Mouse (Mus musculus) cerebellum, adult 11 months (tissue): Measurements from ENCODE around the gene Fbxl17.

Experiments used
- DNase-seq: peaks from one replicate; pipeline ENCODE4 v3.0.0; 2022

The Fbxl17 gene

DNA sequence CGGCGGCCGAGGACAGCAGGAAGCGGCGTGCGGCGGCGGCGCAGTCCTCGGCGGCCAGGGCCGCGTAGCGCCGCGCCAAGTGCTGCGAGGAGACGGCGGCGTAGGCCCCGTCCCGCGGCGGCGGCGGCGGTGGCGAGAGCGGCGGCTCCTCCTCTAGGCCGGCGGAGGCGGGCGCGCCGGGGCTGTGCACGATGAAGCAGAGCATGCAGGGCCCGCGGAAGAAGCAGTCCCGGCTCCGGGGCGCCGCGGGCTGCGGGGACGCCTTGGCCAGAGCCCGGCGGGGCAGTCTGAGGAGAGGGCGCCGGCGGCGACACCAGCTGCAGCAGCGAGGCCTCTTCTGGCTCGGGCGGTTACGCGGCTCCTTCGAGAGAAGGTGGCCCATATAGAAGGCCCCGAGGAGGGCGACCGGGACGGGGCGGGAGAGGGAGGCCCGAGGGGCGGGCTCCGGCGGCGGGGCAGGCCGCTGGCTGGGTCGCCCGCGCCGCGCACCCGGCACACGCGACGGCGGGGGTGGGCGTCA lies at the start of gene Fbxl17:
TSS of gene Fbxl17 (minus strand) at position 382 of the 520 bp plus-strand sequence.
- peak; percentile 61 for DNase-seq

DNA sequence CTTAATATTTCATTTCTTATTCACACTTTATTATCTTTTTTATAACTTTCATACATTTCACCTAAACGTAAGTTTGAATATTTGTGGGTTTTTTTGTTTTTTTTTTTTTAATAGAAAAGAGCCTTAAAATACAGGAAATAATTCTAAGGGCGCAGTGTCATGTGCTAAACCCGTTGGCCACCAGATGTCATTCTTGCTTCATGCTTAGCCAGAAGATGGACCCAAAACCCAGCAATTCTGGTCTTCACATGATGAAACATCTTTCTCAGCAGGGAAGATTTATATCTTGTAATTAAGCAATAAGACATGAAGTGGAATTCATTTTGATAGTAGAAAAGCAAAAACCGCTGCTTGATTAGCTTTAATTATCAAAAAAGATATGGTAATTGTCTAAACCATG lies 47.6 kb upstream of the Fbxl17 start:
- DNase-seq, result no peak

DNA sequence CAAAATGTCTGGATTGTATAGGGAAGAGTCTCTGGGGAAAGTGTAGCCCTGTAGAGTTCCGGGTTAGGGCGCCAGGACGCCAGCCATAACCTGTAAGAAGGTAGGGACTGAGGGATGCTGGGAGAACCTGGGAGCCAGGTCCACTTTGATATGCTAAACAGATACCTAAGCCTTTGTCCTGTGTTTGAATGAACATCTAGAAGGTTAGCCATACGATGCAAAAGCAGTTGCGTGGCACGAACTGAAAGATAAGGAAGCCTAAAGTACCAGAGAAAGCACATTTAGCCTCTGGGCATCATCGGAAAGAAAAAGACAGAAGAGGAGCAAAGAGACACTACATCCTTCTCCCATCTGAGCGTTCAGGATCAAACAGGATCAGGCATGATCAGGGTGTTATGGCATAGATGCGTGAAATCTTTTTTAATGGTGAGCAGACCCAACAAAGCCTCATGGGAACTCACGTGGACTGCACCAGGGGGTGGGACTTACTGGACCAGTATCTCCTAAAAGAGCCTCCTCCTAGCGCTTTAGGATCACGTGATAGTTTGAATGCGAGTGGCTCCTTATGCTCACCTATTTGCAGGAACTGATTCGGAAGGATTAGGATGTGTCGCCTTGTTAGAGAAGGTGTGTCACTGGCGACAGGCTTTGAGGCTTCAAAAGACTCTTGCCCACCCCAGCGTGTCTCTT lies 34.9 kb upstream of the Fbxl17 start:
- no peak for DNase-seq

DNA sequence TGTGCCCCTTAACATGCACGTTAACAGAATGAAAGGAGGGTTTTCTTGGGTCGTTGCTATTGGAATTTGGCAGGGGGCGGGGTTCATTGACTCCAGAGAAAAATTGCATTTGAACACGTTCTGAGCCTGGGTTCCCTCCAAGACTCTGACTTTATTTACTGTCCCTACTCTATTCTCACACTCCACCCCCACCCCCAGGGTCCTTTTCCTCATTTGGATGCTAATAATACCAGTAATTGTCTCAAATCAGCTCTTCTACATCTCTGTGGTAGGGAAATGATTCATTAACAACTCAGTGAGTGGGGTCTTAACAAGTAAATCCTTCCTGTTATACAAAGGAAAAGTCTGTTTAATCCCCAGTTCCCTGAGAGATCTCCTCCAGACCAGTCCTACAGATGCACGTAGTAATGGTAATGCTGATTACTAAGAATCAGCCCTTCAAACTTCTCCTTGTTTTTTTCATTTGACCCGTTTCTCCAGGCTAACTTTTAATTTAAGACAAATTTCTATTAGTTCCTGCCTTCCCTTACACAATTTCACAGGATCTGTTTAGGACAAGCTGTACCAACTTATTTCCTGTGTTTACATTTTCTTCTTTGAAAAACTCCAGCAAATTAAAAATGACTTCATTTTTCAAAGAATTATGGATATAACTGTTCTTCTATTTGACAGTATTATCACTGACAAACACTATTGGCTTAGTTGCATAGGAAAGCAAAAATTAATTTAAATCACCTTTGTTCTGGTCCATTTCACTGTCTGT lies 33.4 kb upstream of the Fbxl17 start:
- no peak for DNase-seq

DNA sequence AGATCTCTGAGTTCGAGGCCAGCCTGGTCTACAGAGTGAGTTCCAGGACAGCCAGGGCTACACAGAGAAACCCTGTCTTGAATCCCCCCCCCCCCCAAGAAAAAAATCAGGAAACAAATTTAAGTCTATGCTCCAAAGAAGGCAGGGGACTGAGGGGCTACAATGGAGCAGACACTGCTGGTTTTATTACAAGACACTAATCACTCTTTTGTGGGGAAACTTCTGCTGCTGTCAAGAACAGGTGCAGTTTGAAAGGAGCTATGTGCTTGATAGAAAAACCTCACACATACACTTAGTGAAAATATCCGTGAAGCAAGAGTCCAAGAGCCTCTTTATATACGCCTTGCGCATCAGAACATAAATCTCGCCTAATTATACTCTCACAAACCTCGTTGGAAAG lies 29.7 kb upstream of the Fbxl17 start:
- no peak for DNase-seq

DNA sequence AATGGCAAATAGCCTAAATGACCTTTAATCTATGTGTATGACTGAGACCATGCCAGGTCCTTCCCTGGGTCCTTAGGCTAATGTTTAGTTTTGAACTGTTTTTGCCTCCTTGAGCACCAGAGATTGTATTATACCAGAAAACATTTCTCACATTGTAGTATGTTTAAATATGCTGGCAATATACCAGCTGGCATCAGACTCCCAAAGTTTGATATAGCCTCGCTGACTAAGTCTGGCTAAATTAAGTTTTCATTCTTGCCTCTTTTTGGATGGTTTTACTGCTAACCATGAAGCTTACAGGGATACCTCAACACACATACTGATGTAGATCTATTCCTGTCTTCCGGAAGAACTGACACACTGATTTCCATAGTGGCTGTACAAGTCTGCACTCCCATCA lies 20.9 kb upstream of the Fbxl17 start:
- no peak for DNase-seq

DNA sequence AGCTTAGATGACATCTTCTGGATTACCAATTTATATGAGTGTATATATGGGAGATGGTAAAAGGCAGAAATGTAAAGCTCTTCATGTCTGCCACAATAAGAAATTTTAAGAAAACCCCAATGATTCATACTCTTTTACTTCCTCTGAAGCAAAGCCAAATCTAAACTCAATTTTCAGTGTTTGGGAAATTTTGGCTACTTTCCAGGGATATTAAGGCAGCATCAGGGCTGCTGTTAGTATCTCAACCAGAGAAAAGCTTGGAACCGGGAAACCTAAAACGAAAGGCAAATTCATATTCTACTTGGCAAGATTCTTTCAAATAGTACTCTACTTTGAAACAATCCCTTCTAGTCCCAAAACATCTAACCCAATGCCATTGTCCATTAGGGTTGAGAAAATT lies 10.6 kb upstream of the Fbxl17 start:
- DNase-seq, result no peak

DNA sequence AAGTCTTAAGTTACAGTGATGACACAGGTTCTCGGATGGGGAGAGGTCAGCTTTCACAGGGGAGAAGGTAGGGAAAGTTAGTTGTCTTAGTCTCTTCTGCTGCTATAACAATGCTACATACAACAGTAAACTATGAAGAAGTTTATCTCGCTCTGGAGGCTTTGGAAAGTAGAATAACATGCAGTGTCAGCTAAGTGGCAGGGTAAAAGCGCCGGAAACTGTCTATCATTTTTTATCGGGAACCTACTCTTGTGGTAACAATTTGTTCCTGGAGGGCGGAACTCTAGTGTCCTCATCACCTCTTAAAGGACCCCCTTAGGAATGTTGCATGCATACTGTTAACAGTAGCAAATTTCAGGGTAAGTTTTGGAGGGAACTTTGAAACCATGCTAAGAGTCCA lies 1.3 kb upstream of the Fbxl17 start:
- no peak for DNase-seq

DNA sequence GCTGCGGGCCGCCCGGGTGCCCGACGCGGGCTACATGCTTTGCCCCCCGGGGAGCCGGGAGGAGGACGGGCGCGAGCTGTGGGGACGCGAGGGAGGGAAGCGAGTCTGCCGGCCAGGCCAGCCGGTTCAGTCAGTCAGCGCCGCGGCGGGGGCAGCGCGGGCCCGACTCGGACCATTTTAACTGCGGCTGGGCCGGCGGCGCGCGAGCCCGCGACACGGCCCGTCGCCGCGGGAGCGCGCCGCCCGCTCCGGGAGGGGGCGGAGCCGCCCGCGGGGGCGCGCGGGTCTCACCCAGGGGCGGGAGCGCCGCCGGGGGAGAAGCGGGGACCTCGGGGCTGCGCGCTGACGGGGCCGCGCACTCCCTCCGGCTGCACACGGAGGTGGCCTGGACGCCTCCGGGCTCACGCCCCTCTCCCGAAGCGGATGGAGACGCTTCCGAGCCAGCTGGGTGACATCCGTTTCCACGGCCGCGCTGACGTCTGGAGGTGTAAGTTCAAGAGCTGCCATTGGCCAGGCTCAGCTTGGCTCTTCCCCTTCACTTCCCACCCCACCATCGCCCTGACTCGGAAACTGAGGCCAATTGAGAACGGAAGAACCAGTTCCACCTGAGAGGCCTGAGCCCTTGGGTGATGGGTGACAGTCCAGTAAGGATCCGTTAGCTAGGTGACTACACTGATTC lies 478 bp upstream of the Fbxl17 start:
- DNase-seq, result peak; percentile 80

DNA sequence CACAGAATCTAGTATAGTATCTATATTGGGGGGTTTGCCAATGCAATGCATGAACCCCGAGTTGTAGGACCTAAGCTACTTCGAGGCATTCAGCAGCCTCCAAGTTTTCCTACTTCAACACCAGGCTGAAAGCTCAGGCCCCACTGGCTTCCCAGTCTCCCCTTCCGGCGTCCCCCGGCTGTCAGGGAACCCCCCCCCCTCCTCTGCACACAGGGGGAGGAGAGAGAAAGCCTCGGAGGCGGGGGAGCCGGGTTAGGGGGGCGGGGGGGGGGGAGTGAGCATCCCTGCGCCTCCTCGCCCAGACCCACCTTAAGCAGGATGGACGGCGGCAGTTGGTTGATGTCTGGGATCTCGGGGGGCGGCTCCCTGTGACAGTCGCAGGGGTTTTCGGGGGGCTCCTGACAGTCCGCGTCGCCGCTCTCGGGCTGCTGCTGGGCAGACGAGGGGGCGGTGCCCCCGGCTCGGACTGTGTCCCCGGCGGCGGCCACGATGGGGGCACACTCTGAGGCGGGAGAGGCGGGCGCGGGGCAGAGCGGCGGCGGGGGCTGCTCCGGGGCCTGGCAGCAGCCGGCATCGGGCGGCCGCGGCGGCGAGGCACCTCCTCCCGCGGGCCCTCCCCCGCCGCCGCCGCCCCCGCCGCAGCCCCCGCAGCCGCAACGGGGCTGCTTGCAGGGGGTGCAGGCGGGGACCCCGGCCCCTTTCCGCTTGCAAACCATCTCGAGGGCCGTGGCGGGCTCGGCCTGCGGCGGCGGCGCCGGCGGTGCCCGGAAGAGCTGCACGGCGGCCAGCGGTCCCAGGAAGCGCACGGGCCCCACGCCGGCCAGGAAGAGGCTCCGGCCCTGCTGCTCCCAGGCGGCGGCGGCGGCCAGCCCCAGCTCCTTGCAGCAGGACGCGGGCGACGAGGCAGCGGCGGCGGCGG lies 841 bp downstream of the Fbxl17 start:
- peak; percentile 44 for DNase-seq

DNA sequence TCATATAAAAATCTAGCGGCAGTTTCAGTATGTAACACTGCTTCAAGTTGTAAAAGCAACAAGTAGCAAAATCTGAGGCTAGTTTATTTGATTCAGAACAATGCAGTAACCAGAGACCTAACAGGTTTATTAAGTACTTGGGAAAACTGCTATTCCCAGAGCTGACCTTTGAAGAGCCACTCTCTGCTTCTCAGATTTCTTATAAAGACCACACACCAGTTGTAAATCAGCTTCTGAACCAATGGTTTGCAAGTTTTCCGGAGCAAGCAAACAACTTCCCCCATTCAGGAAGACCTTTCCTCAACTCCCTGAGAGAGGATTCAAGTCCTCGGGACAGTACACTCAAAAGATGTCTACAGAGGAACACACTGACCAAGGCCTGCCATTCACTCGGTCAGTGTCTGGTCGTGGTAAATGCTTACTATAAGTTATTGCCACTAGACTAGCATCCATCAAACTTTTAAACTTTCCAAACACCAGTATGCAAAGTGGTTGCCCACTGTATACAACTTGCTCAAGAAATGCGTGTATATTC lies 1.6 kb downstream of the Fbxl17 start:
- no peak for DNase-seq

DNA sequence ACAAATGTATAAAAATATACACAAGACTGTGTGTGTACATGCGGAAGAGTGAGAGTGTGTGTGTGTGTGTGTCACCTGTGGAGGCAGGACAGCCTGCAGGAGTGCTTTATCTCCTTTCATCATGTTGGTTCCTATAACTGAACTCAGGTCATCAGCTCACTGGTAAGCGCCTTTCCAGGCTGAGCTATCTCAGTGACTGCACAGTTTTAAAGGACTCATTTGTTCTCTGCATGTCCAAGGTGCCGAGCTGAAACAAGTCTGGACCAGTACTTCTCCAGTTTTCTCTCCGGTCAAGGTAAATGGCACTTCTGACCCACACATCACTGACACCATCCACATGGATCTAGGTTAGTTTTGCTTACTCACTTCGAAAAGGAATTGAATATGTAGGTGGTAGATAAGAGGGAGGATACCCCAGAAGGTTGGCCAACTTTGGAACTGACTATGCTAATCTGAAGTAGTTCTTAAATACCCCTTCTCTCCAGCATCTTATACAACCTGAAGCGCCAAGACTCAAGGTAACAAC lies 2.5 kb downstream of the Fbxl17 start:
- DNase-seq, result no peak

DNA sequence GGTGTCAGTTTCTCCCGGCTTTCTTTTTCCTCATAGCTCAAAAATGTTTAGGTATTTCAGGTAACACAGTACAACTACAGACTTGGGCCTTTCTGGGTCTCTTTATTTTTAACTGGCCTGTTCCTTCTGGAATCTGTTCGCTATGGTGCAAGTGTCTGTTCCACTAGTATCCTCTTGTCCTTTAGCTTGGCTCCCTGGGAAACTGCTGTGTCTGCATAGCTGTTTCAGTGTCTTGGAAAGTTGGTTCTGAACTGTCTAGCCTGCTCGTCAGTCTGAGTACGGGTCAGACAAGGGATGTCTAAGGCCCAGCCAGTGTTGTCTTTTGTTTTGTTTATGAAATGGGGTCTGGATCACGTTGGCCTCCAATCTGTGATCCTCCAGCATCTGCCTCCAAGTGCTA lies 3.7 kb downstream of the Fbxl17 start:
- no peak for DNase-seq

DNA sequence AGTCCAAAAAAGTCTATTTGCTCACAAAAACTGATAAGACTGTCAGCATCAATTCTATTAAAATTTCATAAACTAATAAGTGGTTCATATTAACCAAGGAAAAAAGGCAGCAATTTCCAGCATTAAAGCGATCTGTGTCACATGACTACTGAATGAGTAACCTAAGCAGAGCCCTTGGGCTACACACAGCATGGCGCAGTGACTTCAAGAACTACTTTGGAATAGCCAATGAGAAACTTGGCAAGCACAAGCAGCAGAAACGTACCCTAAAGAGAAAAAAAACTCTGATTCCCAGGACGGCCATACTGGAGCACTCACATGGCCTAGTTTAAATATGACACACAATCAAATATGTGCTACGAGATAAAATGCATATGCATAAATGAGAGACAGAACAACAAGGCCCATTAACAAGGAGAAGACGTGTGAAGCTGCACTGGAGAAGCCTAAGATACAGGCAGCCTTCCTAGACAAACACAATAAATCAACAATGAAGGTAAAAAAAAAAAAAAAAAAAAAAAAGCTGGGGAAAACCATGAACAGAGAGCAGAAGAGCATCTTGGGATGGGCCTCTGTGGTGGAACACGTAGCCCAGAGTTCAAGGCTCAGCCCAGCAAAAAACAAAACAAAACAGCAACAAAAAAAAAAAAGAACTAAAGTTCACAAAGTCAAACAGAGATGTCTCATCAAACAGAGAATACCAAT lies 5.8 kb downstream of the Fbxl17 start:
- no peak for DNase-seq

DNA sequence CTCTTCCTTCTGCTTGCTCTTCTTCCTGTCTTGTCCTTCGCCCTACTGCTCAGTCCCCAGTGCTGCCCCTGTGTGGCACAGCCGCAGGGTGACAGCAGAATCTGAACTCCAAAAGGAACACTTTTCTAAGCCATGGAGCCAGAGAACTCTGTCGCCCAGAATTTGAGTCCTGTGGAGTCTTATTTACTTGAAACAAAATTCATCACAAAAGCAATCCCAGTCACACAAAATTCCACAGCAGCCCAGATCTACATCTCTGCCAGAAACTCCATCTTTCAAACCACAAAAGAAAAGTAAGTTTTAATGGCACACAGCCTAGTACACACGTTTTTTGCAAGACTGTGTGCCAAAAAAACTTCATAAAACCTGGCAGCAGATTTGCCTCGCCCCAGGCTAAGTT lies 6.5 kb downstream of the Fbxl17 start:
- peak; percentile 29 for DNase-seq

DNA sequence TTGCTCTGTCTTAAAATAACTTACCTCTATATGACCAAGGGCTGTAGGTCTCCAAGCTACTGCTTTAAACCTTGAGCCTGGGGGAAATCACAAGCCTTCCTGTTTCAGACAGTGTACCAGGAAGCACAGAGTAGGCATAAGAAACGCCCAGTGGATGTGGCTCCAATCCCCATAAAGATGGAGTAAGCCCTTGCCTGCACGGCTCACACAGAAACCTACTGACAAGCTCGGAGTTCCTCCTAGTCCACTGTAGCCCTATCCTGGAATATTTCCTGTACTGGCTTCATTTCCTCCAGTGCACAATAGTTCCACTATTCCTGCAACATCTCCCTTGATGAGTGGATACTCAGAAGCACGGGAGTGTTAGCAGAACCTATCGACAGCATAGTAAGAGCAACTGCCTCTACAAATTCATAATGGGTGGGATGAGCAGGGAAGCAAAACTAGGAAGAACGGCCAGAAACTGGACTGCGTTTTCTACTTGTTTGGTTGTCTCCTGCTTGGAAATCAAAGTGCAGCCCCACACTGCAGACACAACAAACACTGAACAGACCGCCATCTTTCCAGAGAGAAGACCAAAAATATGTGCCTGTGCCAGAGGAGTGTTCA lies 7.0 kb downstream of the Fbxl17 start:
- no peak for DNase-seq

DNA sequence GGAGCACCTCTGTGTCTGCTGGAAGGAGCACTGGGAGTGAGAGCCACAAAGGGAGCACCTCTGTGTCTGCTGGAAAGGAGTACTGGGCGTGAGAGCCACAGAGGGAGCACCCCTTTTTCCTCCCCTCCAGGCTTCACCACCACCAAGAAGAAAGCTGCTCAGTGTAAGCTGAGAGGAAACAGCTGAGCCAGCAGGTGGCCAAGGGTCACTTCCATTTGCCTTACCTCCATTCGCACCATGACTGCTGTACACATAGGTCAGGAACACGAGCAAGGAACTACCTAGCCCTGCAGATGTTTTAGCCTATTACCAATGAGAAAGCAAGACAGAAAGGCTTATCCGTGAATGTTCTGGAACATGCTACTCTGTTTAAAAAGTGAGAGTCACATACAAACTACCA lies 10.3 kb downstream of the Fbxl17 start:
- DNase-seq, result no peak

DNA sequence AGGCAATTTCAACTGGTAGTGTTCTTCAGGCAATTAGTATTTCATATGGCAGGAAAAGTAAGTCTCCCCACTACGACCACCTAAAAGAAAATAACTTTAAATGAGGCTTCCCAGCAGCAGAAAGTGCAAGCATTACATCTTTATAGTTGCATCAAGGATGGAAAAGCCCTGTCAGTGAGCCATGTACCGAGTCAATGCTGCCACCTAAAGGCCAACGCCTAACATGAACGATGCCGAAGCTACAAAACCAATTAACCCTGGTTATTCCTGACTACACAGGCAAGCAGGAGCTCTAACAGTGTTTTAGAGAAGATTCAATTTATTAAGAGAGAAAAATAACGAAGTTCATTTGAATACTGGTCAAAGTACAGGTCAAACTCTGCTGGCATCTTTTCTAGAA lies 32.0 kb downstream of the Fbxl17 start:
- peak; percentile 40 for DNase-seq

DNA sequence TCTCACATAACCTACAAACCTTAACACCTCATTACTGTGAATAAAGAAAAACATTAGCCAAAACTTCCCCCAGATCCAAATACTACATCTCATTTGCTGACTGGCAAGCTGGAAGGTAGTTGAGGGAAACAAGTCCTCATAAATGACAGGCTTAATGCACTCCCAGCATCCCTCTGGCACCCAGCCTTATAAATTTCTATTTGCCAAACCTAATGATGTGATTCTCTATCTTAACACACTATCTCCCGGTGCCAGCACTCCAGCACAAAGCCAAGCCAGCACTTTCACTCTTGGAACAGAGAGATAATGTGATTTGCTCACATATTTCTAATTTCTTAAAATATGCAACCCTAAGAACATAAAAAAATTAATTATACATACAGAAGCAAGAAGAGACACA lies 34.6 kb downstream of the Fbxl17 start:
- DNase-seq, result peak; percentile 20

DNA sequence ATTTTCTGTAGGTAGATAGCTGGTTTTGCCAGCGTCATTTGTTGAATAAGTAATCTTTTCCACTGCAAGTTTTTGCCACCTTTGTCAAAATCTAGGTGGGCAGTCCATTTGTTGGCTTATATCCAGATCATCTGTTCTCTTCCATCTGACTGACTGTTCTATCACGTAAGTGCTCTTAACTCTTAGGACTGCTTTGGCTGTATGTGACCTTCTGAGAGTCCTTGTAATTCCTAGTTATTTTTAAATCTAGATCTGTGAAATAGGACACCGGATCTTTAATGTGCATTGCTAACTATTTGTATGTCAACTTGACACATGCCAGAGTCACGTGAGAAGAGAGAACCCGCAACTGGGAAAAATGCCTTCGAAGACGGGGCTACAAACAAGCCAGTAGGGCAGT lies 37.3 kb downstream of the Fbxl17 start:
- DNase-seq, result no peak
